Mouse (Mus musculus) MEL (cell line): Measurements from ENCODE around the gene Lin52. TPM values are rescaled to one million over a fixed set of nuclear protein-coding genes. Genes with fewer than 3 reads are reported as not detected.

ENCODE experiments used
- DNase-seq: peaks from one replicate; pipeline ENCODE4 v3.0.0; 2011; ENCODE audit warnings: low read depth, low spot score
- H3K27ac ChIP-seq: 2 replicates; pipeline ENCODE4 v1.5.1; 2012; ENCODE audit warnings: low read depth, mild to moderate bottlenecking, control low read depth, low read length, moderate library complexity; ENCODE audit not compliant: control insufficient read depth
- H3K27me3 ChIP-seq, 2 experiments: fragments of 150-350 bp in 1 of 2; sonication (generic) in 1 of 2; 2 replicates each; pipeline ENCODE4 v1.6.1; 2012; ENCODE audit warnings: low read length in 2 of 2, mild to moderate bottlenecking in 2 of 2, improper control_type of control experiment in 1 of 2, moderate library complexity in 1 of 2; ENCODE audit not compliant: insufficient read depth in 2 of 2, control insufficient read depth in 1 of 2
- H3K36me3 ChIP-seq, 2 experiments: 2 replicates each; pipeline ENCODE4 v1.6.1; 2012 to 2014; ENCODE audit warnings: low read length in 2 of 2, improper control_type of control experiment in 1 of 2, inconsistent platforms in 1 of 2, mild to moderate bottlenecking in 1 of 2; ENCODE audit not compliant: insufficient read depth in 2 of 2, control insufficient read depth in 1 of 2
- H3K4me1 ChIP-seq, 2 experiments: fragments of 150-350 bp in 1 of 2; sonication (generic) in 1 of 2; 2 replicates each; pipeline ENCODE4 v1.6.1; 2012; ENCODE audit warnings: low read length in 2 of 2, improper control_type of control experiment in 1 of 2, mild to moderate bottlenecking in 1 of 2; ENCODE audit not compliant: insufficient read depth in 2 of 2, control insufficient read depth in 1 of 2
- H3K4me3 ChIP-seq, 2 experiments: fragments of 150-350 bp in 1 of 2; sonication (generic) in 1 of 2; 2 replicates each; pipeline ENCODE4 v1.5.1; 2012; ENCODE audit warnings: low read depth in 2 of 2, low read length in 2 of 2, mild to moderate bottlenecking in 2 of 2, moderate library complexity in 2 of 2, control low read depth in 1 of 2, improper control_type of control experiment in 1 of 2; ENCODE audit not compliant: control insufficient read depth in 1 of 2, insufficient read depth in 1 of 2
- H3K79me2 ChIP-seq: 2 replicates; pipeline ENCODE4 v1.6.1; 2012; ENCODE audit warnings: mild to moderate bottlenecking, low read length, moderate library complexity; ENCODE audit not compliant: control insufficient read depth, poor library complexity, insufficient read depth
- H3K9ac ChIP-seq: 2 replicates; pipeline ENCODE4 v1.6.1; 2012; ENCODE audit warnings: low read depth, mild to moderate bottlenecking, control low read depth, low read length, moderate library complexity; ENCODE audit not compliant: control insufficient read depth, poor library complexity, severe bottlenecking
- H3K9me3 ChIP-seq: fragments of 150-350 bp; sonication (generic); replicated peaks from 2 replicates; pipeline ENCODE4 v1.6.1; 2012; ENCODE audit warnings: mild to moderate bottlenecking, low read length, improper control_type of control experiment, moderate library complexity; ENCODE audit not compliant: insufficient read depth
- BHLHE40 ChIP-seq: IDR thresholded peaks from 2 replicates; pipeline ENCODE4 v1.6.1; 2012; ENCODE audit warnings: low read depth, mild to moderate bottlenecking, inconsistent platforms, low read length, improper control_type of control experiment, borderline replicate concordance
- ELF1 ChIP-seq: IDR thresholded peaks from 2 replicates; pipeline ENCODE4 v1.6.1; 2014; ENCODE audit warnings: low read depth, mild to moderate bottlenecking, inconsistent platforms, low read length, improper control_type of control experiment, moderate library complexity
- ETS1 ChIP-seq: IDR thresholded peaks from 2 replicates; pipeline ENCODE4 v1.6.1; 2012; ENCODE audit warnings: low read depth, mild to moderate bottlenecking, inconsistent platforms, low read length, improper control_type of control experiment, moderate library complexity
- GABPA ChIP-seq: IDR thresholded peaks from 2 replicates; pipeline ENCODE4 v1.6.1; 2012; ENCODE audit warnings: low read depth, mild to moderate bottlenecking, inconsistent platforms, low read length, improper control_type of control experiment, moderate library complexity
- GATA1 ChIP-seq: IDR thresholded peaks from 2 replicates; pipeline ENCODE4 v1.6.1; 2011; ENCODE audit warnings: low read depth, low read length, improper control_type of control experiment
- HCFC1 ChIP-seq: IDR thresholded peaks from 2 replicates; pipeline ENCODE4 v1.6.1; 2012; ENCODE audit warnings: low read depth, mild to moderate bottlenecking, inconsistent platforms, low read length, improper control_type of control experiment, moderate library complexity
- JUND ChIP-seq: IDR thresholded peaks from 2 replicates; pipeline ENCODE4 v1.6.1; 2011; ENCODE audit warnings: low read depth, mild to moderate bottlenecking, improper control_type of control experiment, low read length
- KAT2A ChIP-seq: conservative IDR thresholded peaks from 2 replicates; pipeline ENCODE4 v1.6.1; 2012; ENCODE audit warnings: low read depth, low read length, improper control_type of control experiment, inconsistent platforms
- MAFK ChIP-seq: IDR thresholded peaks from 2 replicates; pipeline ENCODE4 v1.6.1; 2011; ENCODE audit warnings: low read depth, mild to moderate bottlenecking, low read length, improper control_type of control experiment, borderline replicate concordance
- MAX ChIP-seq: IDR thresholded peaks from 2 replicates; pipeline ENCODE4 v1.6.1; 2011; ENCODE audit warnings: low read length, improper control_type of control experiment
- MEF2A ChIP-seq: IDR thresholded peaks from 2 replicates; pipeline ENCODE4 v1.6.1; 2014; ENCODE audit warnings: low read depth, mild to moderate bottlenecking, inconsistent platforms, low read length, improper control_type of control experiment; ENCODE audit not compliant: poor library complexity, insufficient replicate concordance, severe bottlenecking; ENCODE audit errors: extremely low read depth
- MXI1 ChIP-seq: IDR thresholded peaks from 2 replicates; pipeline ENCODE4 v1.6.1; 2011; ENCODE audit warnings: mild to moderate bottlenecking, low read depth, low read length, improper control_type of control experiment
- MYB ChIP-seq: IDR thresholded peaks from 2 replicates; pipeline ENCODE4 v1.6.1; 2011; ENCODE audit warnings: mild to moderate bottlenecking, low read depth, low read length, improper control_type of control experiment
- MYC ChIP-seq: IDR thresholded peaks from 2 replicates; pipeline ENCODE4 v1.6.1; 2011; ENCODE audit warnings: low read depth, mild to moderate bottlenecking, low read length, improper control_type of control experiment, moderate library complexity
- NELFE ChIP-seq: IDR thresholded peaks from 2 replicates; pipeline ENCODE4 v1.6.1; 2011; ENCODE audit warnings: low read depth, low read length, improper control_type of control experiment
- POLR2A ChIP-seq, 2 experiments: IDR thresholded peaks; 2 replicates each; pipeline ENCODE4 v1.6.1; 2011 to 2012; ENCODE audit warnings: low read length in 2 of 2, mild to moderate bottlenecking in 2 of 2, control low read depth in 1 of 2, improper control_type of control experiment in 1 of 2, low read depth in 1 of 2, moderate library complexity in 1 of 2; ENCODE audit not compliant: control insufficient read depth in 1 of 2, insufficient read depth in 1 of 2, poor library complexity in 1 of 2
- RCOR1 ChIP-seq: IDR thresholded peaks from 2 replicates; pipeline ENCODE4 v1.6.1; 2012; ENCODE audit warnings: low read depth, mild to moderate bottlenecking, inconsistent platforms, low read length, improper control_type of control experiment
- SMC3 ChIP-seq: IDR thresholded peaks from 2 replicates; pipeline ENCODE4 v1.6.1; 2011; ENCODE audit warnings: low read depth, low read length, improper control_type of control experiment
- TBP ChIP-seq: IDR thresholded peaks from 2 replicates; pipeline ENCODE4 v1.8.0; 2011; ENCODE audit warnings: low read depth, low read length, improper control_type of control experiment
- UBTF ChIP-seq: IDR thresholded peaks from 2 replicates; pipeline ENCODE4 v1.6.1; 2012; ENCODE audit warnings: low read depth, mild to moderate bottlenecking, inconsistent platforms, low read length, improper control_type of control experiment, moderate library complexity, borderline replicate concordance; ENCODE audit not compliant: insufficient read depth
- ZC3H11A ChIP-seq: IDR thresholded peaks from 2 replicates; pipeline ENCODE4 v1.6.1; 2012; ENCODE audit warnings: low read depth, mild to moderate bottlenecking, inconsistent platforms, low read length, improper control_type of control experiment
- ZKSCAN1 ChIP-seq: IDR thresholded peaks from 2 replicates; pipeline ENCODE4 v1.6.1; 2012; ENCODE audit warnings: low read depth, mild to moderate bottlenecking, inconsistent platforms, low read length, improper control_type of control experiment, moderate library complexity
- polyA plus RNA-seq, 2 experiments: library from polyadenylated mRNA; stranded (reverse) in 1 of 2; unstranded in 1 of 2; fragments of >175 nt in 1 of 2; fragments of >200 nt in 1 of 2; gene quantifications; 2 replicates each; pipeline versions ENCODE4 v1.2.1 to v1.2.4; 2012; ENCODE audit warnings: low replicate concordance in 2 of 2, low read depth in 1 of 2; ENCODE audit not compliant: insufficient read length in 2 of 2, insufficient read depth in 1 of 2, missing spikeins in 1 of 2
- total RNA-seq: library from RNA; depleted of rRNA; stranded (reverse); fragments of 300-350 nt; gene quantifications from 2 replicates; pipeline ENCODE4 v1.2.3, GENCODE M21; 2012

Lin52 gene
- total and polyA plus RNA-seq, 3 experiments: 6.7 to 7.7 TPM; not detected in 1

- no peaks in the 10 kb centered on the region for H3K36me3 ChIP-seq
- no peak within 1 kb of the TSS for H3K4me3 ChIP-seq
- peaks cover 0 to under 1% of the 10 kb centered on the region in 2 experiments; a peak in 2 of 4 replicates for H3K27me3 ChIP-seq
- TF ChIP-seq ETS1 (no peak), KAT2A (no peak), HCFC1 (no peak), ZKSCAN1 (no peak), MYB (no peak), MXI1 (no peak), SMC3 (no peak), RCOR1 (no peak), UBTF (no peak), NELFE (no peak), ELF1 (no peak), MAX (no peak), GATA1 (no peak), GABPA (no peak), MYC (no peak), JUND (no peak), MEF2A (no peak)
- TF ChIP-seq, all 39 proteins: peak for 0
- H3K79me2 ChIP-seq: no peaks in the 10 kb centered on the region
- H3K9me3 ChIP-seq: no peaks in the 10 kb centered on the region
- no peak for DNase-seq
- H3K27ac ChIP-seq: no peak within 1 kb of the TSS
- no peaks in the 10 kb centered on the region for H3K4me1 ChIP-seq
- no peak within 1 kb of the TSS for H3K9ac ChIP-seq
Measured at GRCm38 (mm10) chr12:84569336-84569970, 118.2 kb downstream of the Lin52 start, which contains the start of gene Vsx2. Gene Vsx2, plus strand, starts transcription at chr12:84569762.

GRCm38 (mm10) chr12:84569976-84570693 lies 118.9 kb downstream of the Lin52 start:
- no peaks in the 10 kb centered on the region for H3K4me1 ChIP-seq
- H3K9ac ChIP-seq: no peak overlapping the region
- H3K9me3 ChIP-seq: no peaks in the 10 kb centered on the region
- H3K36me3 ChIP-seq: no peaks in the 10 kb centered on the region
- no peak overlapping the region for H3K27ac ChIP-seq
- no peaks in the 10 kb centered on the region for H3K79me2 ChIP-seq
- H3K27me3 ChIP-seq: peaks cover under 1 to 5% of the 10 kb centered on the region in 2 experiments; a peak in 3 of 4 replicates
- TF ChIP-seq GABPA (no peak), ZC3H11A (no peak), SMC3 (no peak), TBP (no peak), BHLHE40 (no peak), MXI1 (no peak), POLR2A (IDR thresholded peaks at IDR 0.05; ENCODE audit: control insufficient read depth in 1 of 2, insufficient read depth in 1 of 2, low read depth in 1 of 2, low read length in 2 of 2, poor library complexity in 1 of 2) (no peak), MAFK (no peak), HCFC1 (no peak), GATA1 (no peak), MEF2A (no peak)
- no peak overlapping the region for H3K4me3 ChIP-seq
- no peak for DNase-seq
